Comparison of ENCODE assay signal across 23 mouse cellular contexts in the genomic region with DNA sequence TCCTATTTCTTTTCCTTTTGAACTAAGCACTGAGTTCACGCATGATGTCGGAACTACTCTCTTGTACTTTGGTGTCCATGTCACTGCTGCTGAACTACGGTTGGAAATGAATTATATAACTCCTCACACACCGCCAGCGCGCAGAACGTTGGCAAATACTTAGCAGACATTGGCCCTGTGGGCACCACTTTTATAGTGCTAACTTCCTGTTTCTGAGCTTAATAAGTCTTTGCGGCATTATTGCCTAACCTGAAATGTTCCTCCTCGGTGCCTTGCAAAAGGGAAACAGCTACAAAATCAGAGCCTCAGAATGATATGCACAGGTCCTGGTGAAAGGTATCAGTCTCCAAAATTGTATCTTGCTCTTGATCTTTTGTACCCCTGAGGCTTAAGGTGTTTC. TPM values are rescaled to one million over a fixed set of nuclear protein-coding genes. Genes with fewer than 3 reads are reported as not detected.
DNase-seq lines count a peak whose midpoint lies in the region; ATAC-seq and TF ChIP-seq lines count a peak whose summit lies in the region.
"Had no signal": no experiment of that assay in that cellular context is flagged by ENCODE, and none has a peak within 500 bp of the region (broad histone marks: within the 10 kb centered on the region; RNA-seq: fewer than 3 reads in every experiment).

No protein-coding gene starts in this region.

- H3K4me2 ChIP-seq in liver, postnatal 0 days (ENCODE audit: low read depth, low read length) = 0 out of 2 replicates have a peak overlapping the region, but pooled peaks have one; percentile 24
- no peak overlapping the region for H3K4me2 ChIP-seq in liver, embryonic 11.5 days
- H3K4me2 ChIP-seq: heart, embryonic 11.5 days; lung, embryonic 15.5 days; midbrain, embryonic 11.5 days had no signal

- no peaks in the 10 kb centered on the region for H3K9me3 ChIP-seq in liver, postnatal 0 days (ENCODE audit: low read length)
- H3K9me3 ChIP-seq in liver, embryonic 11.5 days (ENCODE audit: control insufficient read depth, low read length) = no peaks in the 10 kb centered on the region
- H3K9me3 ChIP-seq: G1E; lung, embryonic 15.5 days had no signal

- 44% methylated on average over 9 of the region's 9 CpGs for WGBS in liver, postnatal 0 days (ENCODE audit: insufficient replicate concordance)
- WGBS in liver, embryonic 11.5 days = 79% methylated on average over 9 of the region's 9 CpGs

- TF ChIP-seq CTCF in liver, postnatal 0 days (IDR thresholded peaks at IDR 0.05; ENCODE audit: low read depth) = no peak

- H3K36me3 ChIP-seq in liver, postnatal 0 days (replicated peaks; ENCODE audit: insufficient read depth, low read length) = no peaks in the 10 kb centered on the region
- H3K36me3 ChIP-seq in liver, embryonic 11.5 days (ENCODE audit: control insufficient read depth, insufficient read depth, low read length) = no peaks in the 10 kb centered on the region
- no peaks in the 10 kb centered on the region for H3K36me3 ChIP-seq in splenic B cell, adult 2 months (ENCODE audit: control insufficient read depth, insufficient read depth, low read length, poor library complexity, severe bottlenecking)
- H3K36me3 ChIP-seq: G1E; lung, embryonic 15.5 days had no signal

- no peak overlapping the region for H3K27ac ChIP-seq in liver, postnatal 0 days (ENCODE audit: low read depth)
- no peak overlapping the region for H3K27ac ChIP-seq in liver, embryonic 11.5 days (ENCODE audit: low read depth, low read length)
- H3K27ac ChIP-seq: left cerebral cortex, adult 2 months; lung, embryonic 15.5 days had no signal

- no peak for ATAC-seq in liver, postnatal 0 days
- no peak for ATAC-seq in liver, embryonic 11.5 days (replicated peaks; ENCODE audit: low FRiP score)
- peak; percentile 61 for ATAC-seq in inflammation-experienced regulatory T-cells, adult 6 months
- ATAC-seq: forebrain, embryonic 16.5 days had no signal

- TF ChIP-seq EP300 in liver, postnatal 0 days (IDR thresholded peaks at IDR 0.05; ENCODE audit: low read depth) = no peak

- 0 out of 2 replicates have a peak, but pooled peaks cover 4% of the 10 kb centered on the region for H3K27me3 ChIP-seq in liver, postnatal 0 days (ENCODE audit: insufficient read depth, low read length)
- no peaks in the 10 kb centered on the region for H3K27me3 ChIP-seq in liver, embryonic 11.5 days (replicated peaks; ENCODE audit: control insufficient read depth, insufficient read depth, low read length)
- no peaks in the 10 kb centered on the region for H3K27me3 ChIP-seq in splenic B cell, adult 2 months (ENCODE audit: control insufficient read depth, insufficient read depth, low read length, poor library complexity, severe bottlenecking)
- H3K27me3 ChIP-seq: lung, embryonic 15.5 days had no signal

- no peak for DNase-seq in liver, postnatal 0 days
- DNase-seq in liver, embryonic 11.5 days (ENCODE audit: low spot score) = no peak
- peak; percentile 22 for DNase-seq in T-cell, adult 2 months (ENCODE audit: low spot score)
- DNase-seq in splenic B cell, adult 2 months (ENCODE audit: low read depth, low spot score) = peak; percentile 55
- DNase-seq in right cerebral cortex, postnatal 4 days = no peak
- DNase-seq in retina, postnatal 1 day = no peak
- no peak for DNase-seq in neural tube, embryonic 10.5 days (ENCODE audit: extremely low spot score, low spot score)
- DNase-seq: adrenal gland, postnatal 14 days; cerebellum, adult 9-11 months; gastrocnemius, postnatal 10 days; heart, postnatal 36 days; liver; right cerebral cortex, postnatal 14 days; thymus, adult 2 months had no signal

- peaks cover 7% of the 10 kb centered on the region; the same call in 1 of the 2 replicates for H3K4me1 ChIP-seq in liver, postnatal 0 days (ENCODE audit: insufficient read depth)
- H3K4me1 ChIP-seq in liver, embryonic 11.5 days (replicated peaks; ENCODE audit: control insufficient read depth, insufficient read depth, low read length) = peaks cover 7% of the 10 kb centered on the region

- H3K9ac ChIP-seq in liver, postnatal 0 days (replicated peaks) = no peak overlapping the region
- no peak overlapping the region for H3K9ac ChIP-seq in liver, embryonic 11.5 days (ENCODE audit: low read depth, low read length)
- H3K9ac ChIP-seq: lung, embryonic 15.5 days had no signal

- H3K4me3 ChIP-seq in liver, postnatal 0 days (ENCODE audit: low read depth, low read length) = no peak overlapping the region
- no peak overlapping the region for H3K4me3 ChIP-seq in liver, embryonic 11.5 days (ENCODE audit: low read depth, low read length)
- H3K4me3 ChIP-seq: left cerebral cortex, adult 2 months; lung, embryonic 15.5 days had no signal

RNA-seq across cellular contexts. Expression of gene Agr2, which starts 9.2 kb away (rescaled TPM):
- not detected in 2 replicates for polyA plus RNA-seq in liver, postnatal 0 days (2015; fragmentation: Nextera tagmentation; extraction: Ambion mirVana)
- 0.22 and 0.25 TPM in 2 replicates for polyA plus RNA-seq in liver, embryonic 11.5 days (2014; fragmentation: Nextera tagmentation; extraction: Ambion mirVana)
- polyA plus RNA-seq in inflammation-experienced regulatory T-cells, adult 6 months (2017; shearing (Covaris generic)) = not detected
- polyA plus RNA-seq: forebrain, embryonic 16.5 days; G1E; midbrain, embryonic 11.5 days had no signal

RNA-seq across cellular contexts. Expression of gene Agr3, which starts 58.1 kb away (rescaled TPM):
- not detected in 2 replicates for polyA plus RNA-seq in liver, postnatal 0 days (2015; fragmentation: Nextera tagmentation; extraction: Ambion mirVana)
- not detected in 2 replicates for polyA plus RNA-seq in liver, embryonic 11.5 days (2014; fragmentation: Nextera tagmentation; extraction: Ambion mirVana)
- polyA plus RNA-seq in inflammation-experienced regulatory T-cells, adult 6 months (2017; shearing (Covaris generic)) = not detected
- polyA plus RNA-seq: forebrain, embryonic 16.5 days; G1E; heart, embryonic 11.5 days; intestine, embryonic 14.5 days; kidney, embryonic 16.5 days; midbrain, embryonic 11.5 days had no signal

RNA-seq across cellular contexts. Expression of gene Tspan13, which starts 58.8 kb away (rescaled TPM):
- 18.3 and 19.7 TPM in 2 replicates for polyA plus RNA-seq in liver, postnatal 0 days (2015; fragmentation: Nextera tagmentation; extraction: Ambion mirVana)
- 43.7 and 45.5 TPM in 2 replicates for polyA plus RNA-seq in liver, embryonic 11.5 days (2014; fragmentation: Nextera tagmentation; extraction: Ambion mirVana)
- polyA plus RNA-seq in inflammation-experienced regulatory T-cells, adult 6 months (2017; shearing (Covaris generic)) = 100 to 1,000 TPM; 217 to 248 (median 230) TPM

Comparison
In these comparisons a context has a peak if more than half of its experiments do, and no peak if none do; other contexts are left out.
1. DNase-seq: peak in T-cell, adult 2 months (single experiment) and splenic B cell, adult 2 months (single experiment); none in liver, postnatal 0 days (single experiment), liver, embryonic 11.5 days (single experiment), right cerebral cortex, postnatal 4 days (single experiment), retina, postnatal 1 day (single experiment) and neural tube, embryonic 10.5 days (single experiment).